Mouse (Mus musculus): ENCODE data around the gene Crip2.

Crip2 gene

GRCm38 (mm10) chr12:113168031-113168536, 28.0 kb downstream of the Crip2 start:
- Histone ChIP-seq H3K36me3 (ENCODE audit: control insufficient read depth, insufficient read depth, low read length, poor library complexity, severe bottlenecking) (no peaks in the 10 kb centered on the region), H3K27me3 (ENCODE audit: control insufficient read depth, insufficient read depth, low read length, poor library complexity, severe bottlenecking) (no peaks in the 10 kb centered on the region)
- DNase-seq (ENCODE audit: low read depth, low spot score), result peak; percentile 88

DNA sequence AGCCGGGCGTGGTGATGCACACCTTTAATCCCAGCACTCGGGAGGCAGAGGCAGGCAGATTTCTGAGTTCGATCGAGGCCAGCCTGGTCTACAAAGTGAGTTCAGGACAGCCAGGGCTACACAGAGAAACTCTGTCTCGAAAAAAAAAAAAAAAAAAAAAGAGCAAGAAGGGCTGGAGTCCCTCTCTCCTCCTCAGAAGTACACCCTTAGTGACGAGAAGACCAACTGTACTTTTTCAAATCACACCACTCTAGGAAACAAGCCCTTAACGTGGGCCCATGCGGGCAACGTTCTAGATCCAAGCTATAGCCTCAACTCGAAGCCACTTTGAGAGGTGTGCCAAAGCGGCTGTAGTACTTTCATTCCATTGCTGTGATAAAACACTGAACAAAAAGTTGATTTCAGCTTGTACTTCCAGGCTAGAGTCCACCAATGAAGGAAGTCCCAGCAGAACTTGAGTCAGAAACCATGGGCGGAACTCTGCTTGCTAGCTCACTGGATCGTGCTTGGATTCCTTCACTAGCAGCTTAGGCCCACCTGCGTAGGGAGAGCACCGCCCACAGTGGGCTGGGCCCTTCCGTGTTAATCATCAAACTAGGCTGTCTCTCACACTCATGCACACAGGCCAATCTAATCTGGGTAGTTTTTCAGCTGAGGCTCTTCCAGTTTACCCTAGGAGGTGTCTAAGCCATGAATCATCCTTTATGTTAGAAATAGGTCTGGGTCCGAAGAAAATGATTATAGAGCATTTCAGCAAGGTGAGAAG, 37.1 kb downstream of the Crip2 start:
- DNase-seq (ENCODE audit: low read depth, low spot score), result no peak
- Histone ChIP-seq H3K36me3 (ENCODE audit: control insufficient read depth, insufficient read depth, low read length, poor library complexity, severe bottlenecking) (no peaks in the 10 kb centered on the region), H3K27me3 (ENCODE audit: control insufficient read depth, insufficient read depth, low read length, poor library complexity, severe bottlenecking) (no peaks in the 10 kb centered on the region)

- Histone ChIP-seq H3K27me3 (ENCODE audit: control insufficient read depth, insufficient read depth, low read length, poor library complexity, severe bottlenecking) (no peaks in the 10 kb centered on the region), H3K36me3 (ENCODE audit: control insufficient read depth, insufficient read depth, low read length, poor library complexity, severe bottlenecking) (no peaks in the 10 kb centered on the region)
- no peak for DNase-seq (ENCODE audit: low read depth, low spot score)
Measured at GRCm38 (mm10) chr12:113181020-113181419, 41.0 kb downstream of the Crip2 start.

GRCm38 (mm10) chr12:113184945-113185344, 44.9 kb downstream of the Crip2 start:
- H3K27me3 ChIP-seq (ENCODE audit: control insufficient read depth, insufficient read depth, low read length, poor library complexity, severe bottlenecking), result no peaks in the 10 kb centered on the region
- no peak for DNase-seq (ENCODE audit: low read depth, low spot score)
- no peaks in the 10 kb centered on the region for H3K36me3 ChIP-seq (ENCODE audit: control insufficient read depth, insufficient read depth, low read length, poor library complexity, severe bottlenecking)

DNA sequence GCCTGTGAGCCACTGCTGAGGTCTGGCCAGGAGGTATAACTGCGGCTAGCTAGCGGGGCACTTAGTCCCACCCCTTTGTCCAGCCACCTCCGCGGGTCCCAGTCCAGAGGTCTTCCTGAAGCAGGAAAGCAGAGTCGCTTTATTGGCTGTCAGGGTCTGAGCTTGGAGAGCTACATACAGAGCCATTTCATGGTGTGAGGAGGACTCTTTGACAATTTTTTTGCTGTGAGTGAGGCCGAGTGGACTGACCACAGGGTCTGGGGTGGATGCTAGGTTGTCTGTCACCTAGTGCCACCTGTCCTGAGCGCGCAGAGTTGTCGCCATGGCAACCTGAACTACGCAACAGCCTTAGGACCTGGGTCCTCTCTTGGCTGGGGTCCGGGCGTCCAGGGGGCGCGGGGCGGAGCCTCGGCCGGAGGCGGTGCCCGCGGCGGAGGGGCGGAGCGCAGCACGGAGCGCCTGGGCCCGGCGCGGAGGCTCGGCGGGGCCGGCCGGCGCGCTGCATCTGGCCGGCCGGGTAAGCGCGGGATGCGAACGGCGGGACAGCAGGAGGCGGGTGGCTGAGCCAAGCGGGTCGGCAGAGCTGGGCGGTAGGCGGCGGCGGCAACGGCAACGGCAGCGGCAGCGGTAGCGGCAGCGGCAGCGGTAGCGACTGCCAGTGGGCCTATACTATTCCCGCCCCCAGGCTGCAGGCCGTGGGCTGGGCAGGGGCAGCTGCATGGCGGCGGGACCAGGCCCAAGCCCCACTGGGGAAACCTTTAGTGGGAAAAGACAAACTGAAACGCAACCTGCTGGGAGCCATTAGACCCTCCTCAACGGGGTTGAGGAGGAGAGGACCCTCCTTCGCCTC, 45.6 kb downstream of the Crip2 start, which contains the start of gene Tmem121:
Gene Tmem121, plus strand, starts transcription at position 489 of the 850 bp plus-strand sequence.
- Histone ChIP-seq H3K36me3 (ENCODE audit: control insufficient read depth, insufficient read depth, low read length, poor library complexity, severe bottlenecking) (no peaks in the 10 kb centered on the region), H3K27me3 (ENCODE audit: control insufficient read depth, insufficient read depth, low read length, poor library complexity, severe bottlenecking) (no peaks in the 10 kb centered on the region)
- DNase-seq (ENCODE audit: low read depth, low spot score), result peak; percentile 22

DNA sequence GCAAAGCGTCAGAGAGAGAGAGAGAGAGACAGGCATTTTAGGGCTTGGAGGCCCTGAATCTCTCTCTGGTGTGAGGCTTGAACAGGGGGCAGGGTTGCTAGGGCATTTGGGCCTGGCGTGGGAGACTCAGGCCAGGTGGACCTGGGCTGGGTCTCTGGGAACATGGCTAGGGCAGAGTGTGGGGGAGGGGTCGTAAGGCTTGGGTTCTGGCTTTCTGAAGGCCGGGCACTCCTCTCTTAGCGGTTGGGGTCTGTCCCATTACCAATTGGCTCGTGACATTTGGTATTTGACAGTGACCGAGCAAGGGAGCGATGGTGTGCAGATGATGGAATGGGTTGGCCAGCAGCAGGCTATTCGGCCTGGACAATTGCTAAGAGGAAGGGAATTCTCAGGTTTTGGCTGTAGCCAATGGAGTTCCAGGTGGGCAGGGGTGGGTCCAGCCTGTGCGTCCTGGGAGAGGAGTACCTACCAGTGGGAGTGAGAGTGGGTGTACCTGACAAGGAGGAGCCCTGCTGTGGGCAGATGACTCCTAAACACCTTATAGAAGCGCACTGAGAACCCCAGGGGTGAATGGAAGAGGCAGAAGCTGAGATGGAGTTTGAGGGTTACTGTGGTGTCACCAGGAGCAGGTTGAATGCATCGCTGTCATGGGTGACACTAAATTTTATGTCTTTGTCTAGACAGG, 46.4 kb downstream of the Crip2 start:
- Histone ChIP-seq H3K36me3 (ENCODE audit: control insufficient read depth, insufficient read depth, low read length, poor library complexity, severe bottlenecking) (no peaks in the 10 kb centered on the region), H3K27me3 (ENCODE audit: control insufficient read depth, insufficient read depth, low read length, poor library complexity, severe bottlenecking) (no peaks in the 10 kb centered on the region)
- no peak for DNase-seq (ENCODE audit: low read depth, low spot score)

DNA sequence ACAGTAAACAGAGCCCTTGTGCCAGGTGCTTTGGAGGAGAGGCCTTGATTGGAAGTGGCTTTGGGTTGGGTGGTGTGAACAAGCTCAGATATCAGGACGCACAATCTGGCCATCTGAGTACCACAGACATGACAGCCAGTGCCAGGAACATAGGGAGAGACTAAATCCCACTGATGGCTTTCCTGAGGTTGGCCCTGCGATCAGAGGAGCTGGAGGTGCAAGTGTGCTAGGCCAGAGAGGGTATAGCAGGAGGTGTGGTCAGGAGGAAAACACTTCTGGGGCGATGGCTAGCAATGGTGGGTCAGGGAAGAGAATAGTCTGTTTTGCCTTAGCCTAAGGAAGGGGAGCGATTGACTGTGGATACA, 47.0 kb downstream of the Crip2 start:
- DNase-seq (ENCODE audit: low read depth, low spot score), result no peak
- no peaks in the 10 kb centered on the region for H3K27me3 ChIP-seq (ENCODE audit: control insufficient read depth, insufficient read depth, low read length, poor library complexity, severe bottlenecking)
- no peaks in the 10 kb centered on the region for H3K36me3 ChIP-seq (ENCODE audit: control insufficient read depth, insufficient read depth, low read length, poor library complexity, severe bottlenecking)

- peak; percentile 82 for DNase-seq (ENCODE audit: low read depth, low spot score)
- H3K36me3 ChIP-seq (ENCODE audit: control insufficient read depth, insufficient read depth, low read length, poor library complexity, severe bottlenecking), result no peaks in the 10 kb centered on the region
- H3K27me3 ChIP-seq (ENCODE audit: control insufficient read depth, insufficient read depth, low read length, poor library complexity, severe bottlenecking), result no peaks in the 10 kb centered on the region
Measured at GRCm38 (mm10) chr12:113187584-113188295, 47.7 kb downstream of the Crip2 start.

GRCm38 (mm10) chr12:113188349-113189055, 48.5 kb downstream of the Crip2 start:
- DNase-seq (ENCODE audit: low read depth, low spot score), result no peak
- Histone ChIP-seq H3K36me3 (ENCODE audit: control insufficient read depth, insufficient read depth, low read length, poor library complexity, severe bottlenecking) (no peaks in the 10 kb centered on the region), H3K27me3 (ENCODE audit: control insufficient read depth, insufficient read depth, low read length, poor library complexity, severe bottlenecking) (no peaks in the 10 kb centered on the region)

- H3K27me3 ChIP-seq (ENCODE audit: control insufficient read depth, insufficient read depth, low read length, poor library complexity, severe bottlenecking), result no peaks in the 10 kb centered on the region
- no peak for DNase-seq (ENCODE audit: low read depth, low spot score)
- H3K36me3 ChIP-seq (ENCODE audit: control insufficient read depth, insufficient read depth, low read length, poor library complexity, severe bottlenecking), result no peaks in the 10 kb centered on the region
Measured at GRCm38 (mm10) chr12:113193423-113193822, 53.4 kb downstream of the Crip2 start.

All from splenic B cell, adult 2 months (primary cell).